Mouse (Mus musculus): ENCODE results near the gene Emcn.

Gene Emcn

GRCm38 (mm10) chr3:137415451-137416086, 74.7 kb downstream of the Emcn start:
- peak in 1 of 2 experiments; percentile 50 for DNase-seq (ENCODE audit: low spot score in 2 of 2)

DNA sequence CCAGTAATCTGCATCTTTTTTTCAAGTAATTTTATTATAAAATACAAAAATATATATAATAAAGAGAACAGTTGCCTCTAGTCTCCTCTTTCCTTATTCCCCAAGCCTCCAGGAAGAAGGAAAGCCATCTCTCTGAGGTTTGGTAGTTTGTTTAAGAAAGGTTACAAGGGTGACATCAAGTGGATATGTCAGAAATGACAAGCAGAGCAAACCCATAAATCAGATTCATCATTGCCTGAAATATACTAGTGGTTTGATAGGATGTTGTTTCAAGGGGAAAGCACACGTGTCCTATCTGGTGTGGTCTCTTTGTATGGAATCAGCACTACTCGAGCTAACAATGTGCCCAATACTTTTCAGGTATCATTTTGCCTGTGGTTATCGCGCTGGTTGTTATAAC, 77.8 kb downstream of the Emcn start:
- DNase-seq (ENCODE audit: low spot score in 2 of 2), result no peak

DNA sequence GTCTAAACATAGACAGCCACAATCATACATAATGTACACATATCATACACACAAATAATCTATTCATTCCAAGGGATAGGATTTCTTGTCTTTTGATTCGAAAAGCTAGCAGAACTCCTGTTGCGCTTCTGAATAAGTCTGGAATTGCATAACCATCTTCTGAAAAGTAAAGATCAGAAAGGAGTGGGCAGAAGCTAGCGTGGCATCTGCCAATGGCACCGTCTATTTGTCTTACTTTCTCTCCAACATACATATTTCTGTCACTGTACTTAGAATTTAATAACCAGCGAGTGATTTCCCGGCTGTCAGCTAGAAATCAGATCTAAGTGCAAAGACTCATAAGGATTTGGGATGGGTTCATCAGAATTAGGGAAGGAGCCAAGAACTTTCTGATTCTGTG, 88.6 kb downstream of the Emcn start:
- no peak for DNase-seq (ENCODE audit: low spot score in 2 of 2)

DNA sequence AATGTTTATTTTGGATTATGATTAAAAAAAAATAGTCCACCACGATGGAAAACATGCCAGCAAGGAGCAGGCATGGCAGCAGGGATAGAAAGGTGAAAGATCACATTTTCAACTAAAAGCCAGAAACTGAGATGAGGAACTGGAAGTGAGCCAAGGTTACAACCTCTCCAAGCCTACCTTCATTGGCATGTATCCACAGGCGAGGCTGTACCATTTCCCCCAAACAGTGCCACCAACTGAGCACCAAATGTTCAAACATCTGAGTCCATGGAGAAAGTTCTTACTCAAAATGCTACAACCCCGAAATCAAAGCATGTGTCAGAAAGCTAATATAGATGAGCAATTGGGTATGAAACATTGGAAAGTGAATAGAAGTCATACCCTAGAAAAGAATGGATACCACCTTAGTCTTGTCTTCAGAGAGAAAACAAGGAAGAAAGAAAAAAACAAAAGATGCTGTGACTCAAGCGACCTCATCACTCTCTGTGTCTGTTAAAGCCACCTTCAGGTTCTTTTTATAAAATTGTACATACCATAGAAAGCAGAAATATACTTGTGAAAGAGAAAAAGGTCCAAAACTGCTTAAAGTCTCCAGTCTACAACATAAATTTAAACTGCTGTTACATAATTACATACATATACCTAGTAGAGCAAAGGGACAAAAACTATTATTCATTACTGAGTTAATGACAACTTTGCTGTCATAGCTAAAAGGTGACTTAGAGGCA, 124.2 kb downstream of the Emcn start:
- DNase-seq (ENCODE audit: low spot score in 2 of 2), result no peak

DNA sequence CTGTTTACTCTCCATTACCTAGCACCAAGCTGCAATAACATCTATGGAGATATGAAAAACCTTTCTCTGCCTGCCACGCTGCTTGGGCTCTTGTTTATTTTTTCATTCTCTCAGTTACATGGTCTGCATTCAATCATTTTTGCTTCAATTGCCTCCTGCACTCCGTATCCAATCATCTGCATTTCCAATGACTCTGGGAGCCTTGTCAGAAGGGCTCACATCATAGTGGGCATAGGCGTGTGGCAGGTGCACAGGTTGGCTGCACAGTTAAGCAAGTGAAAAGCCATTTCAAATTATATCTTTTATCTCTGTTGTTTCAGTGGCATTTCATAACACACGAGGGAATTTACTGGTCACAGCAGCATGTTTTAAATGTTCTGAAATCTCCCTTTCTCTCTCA, 125.1 kb downstream of the Emcn start:
- DNase-seq (ENCODE audit: low spot score in 2 of 2), result no peak

GRCm38 (mm10) chr3:137466766-137467165, 125.9 kb downstream of the Emcn start:
- DNase-seq (ENCODE audit: low spot score in 2 of 2), result no peak

GRCm38 (mm10) chr3:137467386-137467785, 126.5 kb downstream of the Emcn start:
- DNase-seq (ENCODE audit: low spot score in 2 of 2), result no peak

- DNase-seq (ENCODE audit: low spot score in 2 of 2), result no peak
Measured at GRCm38 (mm10) chr3:137472145-137472544, 131.3 kb downstream of the Emcn start.

DNA sequence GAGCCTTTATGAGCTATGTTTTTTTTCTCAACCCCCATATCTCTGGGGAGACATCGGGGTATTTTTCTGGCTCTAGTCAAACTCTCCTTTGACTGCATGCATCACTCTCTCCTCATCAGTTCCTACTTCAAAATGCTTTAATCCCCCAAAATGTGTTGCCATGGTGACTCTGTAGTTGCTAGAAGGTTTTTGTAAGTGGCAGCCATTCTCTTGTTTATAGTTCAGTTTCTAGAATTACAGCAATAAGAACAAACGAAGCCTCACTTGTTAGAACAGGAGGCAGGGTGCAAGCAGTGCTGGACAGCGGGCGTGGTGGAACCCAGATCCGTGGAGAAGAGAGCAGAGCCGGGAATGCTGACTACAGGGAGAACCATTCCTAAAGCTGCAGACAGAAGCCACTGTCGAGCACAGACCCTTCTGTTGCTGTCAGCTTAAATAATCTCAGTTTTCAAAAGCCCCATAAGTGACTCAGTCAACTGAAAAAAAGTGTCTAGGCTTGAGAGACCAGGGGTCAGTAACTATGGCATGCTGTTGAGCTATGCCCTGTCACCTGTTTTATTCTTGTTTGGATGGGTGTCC, 139.0 kb downstream of the Emcn start:
- DNase-seq (ENCODE audit: low spot score in 2 of 2), result no peak

DNA sequence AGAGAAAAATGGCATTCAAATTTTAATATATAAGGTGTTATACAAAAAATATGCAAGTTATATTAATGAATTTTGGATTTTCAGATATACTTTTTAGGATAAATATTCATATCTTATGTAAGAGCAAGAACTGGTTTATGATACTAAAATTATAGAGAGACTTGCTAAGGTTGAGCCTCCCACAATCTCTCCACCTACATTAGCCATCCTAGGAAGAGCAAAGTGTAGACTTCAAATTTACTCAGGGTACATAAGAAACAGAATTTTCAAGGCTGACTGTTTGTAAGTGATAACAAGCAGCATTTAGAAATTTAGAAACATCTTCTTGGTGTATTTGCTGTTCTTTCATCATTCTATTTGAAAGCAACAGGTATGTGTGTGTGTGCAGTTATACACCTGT, 140.3 kb downstream of the Emcn start:
- no peak for DNase-seq (ENCODE audit: low spot score in 2 of 2)
